Mouse (Mus musculus): ENCODE results near the gene Pim1.

GRCm38 (mm10) chr17:29498028-29498427 is 7.5 kb downstream of the Pim1 start:
- TF ChIP-seq CTCF (IDR thresholded peaks at IDR 0.05; ENCODE audit: insufficient read depth, low read length) = no peak
- no peak for TF ChIP-seq POLR2A (IDR thresholded peaks at IDR 0.05; ENCODE audit: borderline replicate concordance, extremely low read depth, low read depth, low read length)

All from lung, adult 2 months (tissue).